Mouse (Mus musculus) cortical plate, adult 2 months (tissue): Measurements from ENCODE around the gene Vsig10l. TPM values are rescaled to one million over a fixed set of nuclear protein-coding genes. Genes with fewer than 3 reads are reported as not detected.
A peak's percentile ranks its signal among the peaks of the same experiment; 100 is the strongest.

ENCODE experiments used
- H3K27ac ChIP-seq: fragments of 200-500 bp; 2 replicates; pipeline ENCODE4 v1.5.1; 2012; ENCODE audit warnings: low read length, control low read depth, inconsistent platforms; ENCODE audit not compliant: insufficient read depth
- H3K4me1 ChIP-seq: fragments of 200-500 bp; 2 replicates; pipeline ENCODE4 v1.6.1; 2011; ENCODE audit warnings: low read length; ENCODE audit not compliant: control insufficient read depth, insufficient read depth
- H3K4me3 ChIP-seq: fragments of 200-500 bp; 2 replicates; pipeline ENCODE4 v1.5.1; 2011; ENCODE audit warnings: mild to moderate bottlenecking, low read length, control low read depth; ENCODE audit not compliant: insufficient read depth
- CTCF ChIP-seq: fragments of 200-500 bp; IDR thresholded peaks from 2 replicates; pipeline ENCODE4 v1.5.1; 2011; ENCODE audit warnings: mild to moderate bottlenecking, control low read depth, low read length; ENCODE audit not compliant: insufficient read depth; ENCODE audit errors: extremely low read depth
- POLR2A ChIP-seq: fragments of 200-500 bp; IDR thresholded peaks from 2 replicates; pipeline ENCODE4 v1.6.1; 2011; ENCODE audit warnings: mild to moderate bottlenecking, low read length, control low read depth; ENCODE audit not compliant: insufficient read depth; ENCODE audit errors: extremely low read depth
- polyA plus RNA-seq: library from polyadenylated mRNA; depleted of rRNA; stranded (reverse); fragments of >200 nt; gene quantifications from 2 replicates; pipeline ENCODE4 v1.2.3, GENCODE M21; 2012; rRNA removed

Gene Vsig10l
- polyA plus RNA-seq = 1.7 and 3.2 TPM in 2 replicates

DNA sequence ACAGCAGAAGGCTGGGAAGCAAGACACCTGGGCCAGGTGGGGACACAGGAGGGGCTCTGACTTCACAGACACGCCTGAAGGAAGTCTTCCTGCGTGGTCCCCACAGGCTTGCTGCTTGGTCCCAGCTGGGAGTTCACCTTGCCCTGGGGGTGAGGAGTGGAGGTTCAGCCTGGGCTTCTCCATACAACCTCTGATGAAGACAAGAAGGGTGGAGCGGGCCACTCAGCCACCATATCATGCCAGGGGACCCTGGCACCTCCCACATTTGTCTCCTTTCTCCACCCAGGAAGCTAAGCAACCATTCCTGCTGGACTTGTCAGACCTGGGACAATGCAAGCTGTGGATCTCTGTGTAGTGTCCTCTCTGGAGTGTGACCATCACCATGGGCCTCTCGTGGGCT lies at the start of gene Vsig10l:
Gene Vsig10l, plus strand, starts transcription at position 301 of the 400 bp plus-strand sequence.
- TF ChIP-seq CTCF (no peak), POLR2A (no peak)

DNA sequence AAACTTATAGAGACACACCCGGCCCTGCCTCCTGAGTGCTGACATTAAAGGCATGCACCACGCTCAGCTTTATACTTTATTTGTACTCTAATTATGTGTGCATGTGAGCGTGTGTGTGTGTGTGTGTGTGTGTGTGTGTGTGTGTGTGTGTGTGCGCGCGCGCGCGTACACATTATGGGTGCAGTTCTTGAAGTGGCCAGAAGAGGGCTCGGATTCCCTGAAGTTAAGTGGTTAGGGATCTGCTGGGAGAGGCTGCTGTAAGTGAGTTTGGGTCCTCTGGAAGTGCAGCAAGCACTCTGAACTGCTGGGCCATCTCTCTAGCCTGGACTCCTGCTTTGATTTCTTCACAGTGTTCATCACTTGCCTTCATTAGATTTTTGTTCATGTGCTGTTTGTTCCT lies 45.7 kb upstream of the Vsig10l start:
- no peak overlapping the region for H3K27ac ChIP-seq
- no peak overlapping the region for H3K4me3 ChIP-seq
- no peaks in the 10 kb centered on the region for H3K4me1 ChIP-seq
- no peak for TF ChIP-seq POLR2A
- TF ChIP-seq CTCF = no peak

More for the DNA sequence above, at the start of gene Vsig10l:
- Histone ChIP-seq H3K4me1 (no peaks in the 10 kb centered on the region), H3K4me3 (no peak within 1 kb of the TSS), H3K27ac (no peak within 1 kb of the TSS)

DNA sequence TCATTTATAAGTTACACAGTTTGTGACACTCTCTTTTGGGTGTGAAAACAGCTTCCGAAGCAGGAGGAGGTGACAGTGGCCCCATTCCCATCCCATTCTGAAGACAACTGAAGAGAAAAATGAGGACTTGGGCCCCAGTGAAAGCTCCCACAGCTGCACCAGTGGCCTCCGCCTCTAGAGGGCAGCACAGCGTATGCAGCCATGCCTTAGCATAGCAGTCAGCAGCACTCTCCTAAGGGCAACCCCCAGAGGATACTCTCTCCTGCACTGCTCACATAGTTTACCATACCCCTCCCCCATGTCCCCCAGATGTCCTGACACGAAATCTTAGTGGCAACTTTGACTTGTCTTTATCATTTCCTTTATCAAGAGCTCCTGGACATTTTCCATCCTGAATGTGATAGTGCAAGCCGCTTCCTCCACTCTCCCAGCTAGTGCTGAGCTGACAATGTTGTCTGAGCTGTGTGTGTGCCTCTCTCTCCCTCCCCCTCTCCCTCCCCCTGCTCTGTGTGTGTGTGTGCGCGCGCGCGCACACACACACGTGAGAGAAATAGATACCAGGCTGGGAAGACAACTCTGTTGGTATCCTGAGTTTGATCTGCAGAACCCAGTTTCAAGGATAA lies 39.8 kb upstream of the Vsig10l start:
- Histone ChIP-seq H3K4me1 (no peaks in the 10 kb centered on the region), H3K4me3 (no peak overlapping the region), H3K27ac (no peak overlapping the region)
- TF ChIP-seq POLR2A (no peak), CTCF (peak; percentile 86)

DNA sequence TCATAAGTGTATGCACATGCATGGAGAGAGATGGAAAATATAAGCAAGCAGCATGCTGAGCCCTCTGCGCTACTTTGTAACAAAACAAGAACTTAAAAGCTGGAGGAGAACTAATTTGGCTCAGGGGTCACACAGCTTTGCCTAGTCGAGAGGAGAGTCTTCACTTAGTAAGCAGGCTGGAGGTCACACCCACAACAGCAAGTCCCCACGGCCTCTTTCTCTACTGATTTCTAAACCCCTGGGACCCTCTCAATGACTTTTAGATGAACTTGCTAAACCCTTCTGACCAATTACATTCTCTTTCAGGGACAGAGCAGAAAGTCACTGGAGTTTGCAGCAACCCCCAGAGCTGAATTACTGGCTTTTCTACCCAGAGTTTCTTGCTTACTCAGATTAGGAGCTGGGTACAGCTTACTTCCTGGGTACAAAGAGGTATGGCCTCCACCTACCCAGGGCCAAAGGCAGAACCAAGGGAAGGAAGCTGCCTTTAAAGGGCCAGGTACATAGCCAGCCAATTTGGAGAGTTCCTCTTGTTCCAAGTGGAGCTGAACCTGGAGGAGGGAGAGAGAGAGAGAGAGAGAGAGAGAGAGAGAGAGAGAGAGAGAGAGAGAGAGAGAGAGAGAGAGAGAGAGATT lies 38.8 kb upstream of the Vsig10l start:
- Histone ChIP-seq H3K27ac (no peak overlapping the region), H3K4me3 (no peak overlapping the region), H3K4me1 (no peaks in the 10 kb centered on the region)
- no peak for TF ChIP-seq CTCF
- TF ChIP-seq POLR2A = no peak

DNA sequence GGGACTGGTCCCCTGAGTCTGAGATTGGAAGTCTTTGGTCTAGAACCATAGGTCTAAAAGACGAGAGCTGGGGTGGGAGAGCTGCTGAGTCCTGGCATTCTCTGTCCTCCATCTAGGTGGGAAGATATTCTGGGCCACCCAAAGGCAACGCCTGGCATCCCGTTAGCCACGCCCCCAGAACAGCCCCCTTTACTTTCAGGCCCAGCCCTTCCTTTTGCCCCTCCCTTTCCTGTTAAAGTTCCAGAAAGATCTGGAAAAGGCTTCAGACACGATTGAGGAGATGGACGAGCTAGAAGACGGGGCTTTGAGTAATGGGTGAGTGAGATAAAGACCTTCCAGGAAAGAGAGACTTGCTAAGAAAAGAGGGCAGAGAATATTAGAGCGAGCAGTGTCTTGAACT lies 35.5 kb upstream of the Vsig10l start, which contains the start of gene Lim2:
Gene Lim2, plus strand, starts transcription at position 265 of the 400 bp plus-strand sequence.
- H3K27ac ChIP-seq = no peak within 1 kb of the TSS
- no peaks in the 10 kb centered on the region for H3K4me1 ChIP-seq
- no peak for TF ChIP-seq POLR2A
- no peak for TF ChIP-seq CTCF
- H3K4me3 ChIP-seq = no peak within 1 kb of the TSS

DNA sequence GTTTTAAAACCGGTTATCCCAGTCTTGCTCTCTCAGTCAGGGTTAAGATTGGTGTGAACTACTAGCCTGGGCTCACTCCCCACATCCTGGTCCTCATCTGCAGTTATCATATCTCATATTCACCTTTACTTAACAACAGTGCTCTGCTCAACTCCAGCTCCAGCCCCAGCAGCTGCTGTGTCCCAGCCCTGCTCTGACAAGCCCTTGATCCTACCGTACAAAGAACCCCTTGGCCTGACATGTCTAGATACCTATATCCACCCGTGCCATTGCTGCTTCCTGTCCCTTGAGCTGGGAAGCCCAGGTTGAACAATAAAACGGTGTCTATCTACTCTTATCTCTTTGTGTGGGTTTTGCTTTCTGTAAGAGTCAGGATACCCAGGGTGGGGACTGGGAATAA lies 33.5 kb upstream of the Vsig10l start:
- TF ChIP-seq CTCF = no peak
- no peak for TF ChIP-seq POLR2A

DNA sequence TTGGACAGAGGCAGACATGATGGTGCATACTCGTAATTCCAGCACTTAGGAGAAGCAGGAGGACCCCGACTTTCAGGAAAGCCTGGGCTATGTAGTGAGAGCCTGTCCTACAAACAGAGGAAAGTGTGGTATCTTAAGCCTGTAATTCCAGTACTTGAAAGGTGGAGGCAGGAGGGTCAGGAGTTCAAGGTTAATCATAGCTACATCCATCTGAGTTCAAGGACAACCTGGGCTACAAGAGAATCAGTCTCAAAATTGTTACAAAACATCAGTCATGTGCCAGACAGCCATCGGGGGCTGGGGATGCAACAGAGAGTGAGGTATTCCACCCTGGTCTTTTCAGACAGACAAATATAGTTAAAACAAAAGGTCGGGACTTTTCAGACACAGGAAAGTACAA lies 30.1 kb upstream of the Vsig10l start:
- H3K4me1 ChIP-seq = no peaks in the 10 kb centered on the region
- TF ChIP-seq CTCF (no peak), POLR2A (no peak)
- no peak overlapping the region for H3K27ac ChIP-seq
- no peak overlapping the region for H3K4me3 ChIP-seq

More for the DNA sequence above, 33.5 kb upstream of the Vsig10l start:
- H3K4me3 ChIP-seq = no peak overlapping the region
- H3K27ac ChIP-seq = no peak overlapping the region
- H3K4me1 ChIP-seq = no peaks in the 10 kb centered on the region

DNA sequence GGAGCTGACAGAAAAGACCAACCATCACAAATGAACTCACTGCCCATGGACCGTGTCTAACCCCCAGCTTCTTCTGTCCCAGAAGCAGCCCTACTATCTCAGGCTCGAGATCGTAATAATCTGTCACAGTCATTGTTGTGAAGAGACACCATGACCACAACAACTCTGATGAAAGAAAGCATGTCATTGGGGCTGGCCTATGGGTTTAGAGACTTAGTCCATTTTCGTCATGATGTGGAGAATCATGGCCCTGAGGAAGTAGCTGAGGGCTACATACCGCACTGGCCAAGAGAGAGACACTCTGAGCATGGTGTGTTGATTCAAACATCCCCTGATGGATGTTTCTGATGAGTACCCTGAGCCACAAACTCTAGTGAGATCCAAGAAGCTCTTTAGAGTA lies 28.3 kb upstream of the Vsig10l start:
- H3K4me3 ChIP-seq = no peak overlapping the region
- no peak overlapping the region for H3K27ac ChIP-seq
- TF ChIP-seq POLR2A (no peak), CTCF (no peak)
- H3K4me1 ChIP-seq = no peaks in the 10 kb centered on the region

DNA sequence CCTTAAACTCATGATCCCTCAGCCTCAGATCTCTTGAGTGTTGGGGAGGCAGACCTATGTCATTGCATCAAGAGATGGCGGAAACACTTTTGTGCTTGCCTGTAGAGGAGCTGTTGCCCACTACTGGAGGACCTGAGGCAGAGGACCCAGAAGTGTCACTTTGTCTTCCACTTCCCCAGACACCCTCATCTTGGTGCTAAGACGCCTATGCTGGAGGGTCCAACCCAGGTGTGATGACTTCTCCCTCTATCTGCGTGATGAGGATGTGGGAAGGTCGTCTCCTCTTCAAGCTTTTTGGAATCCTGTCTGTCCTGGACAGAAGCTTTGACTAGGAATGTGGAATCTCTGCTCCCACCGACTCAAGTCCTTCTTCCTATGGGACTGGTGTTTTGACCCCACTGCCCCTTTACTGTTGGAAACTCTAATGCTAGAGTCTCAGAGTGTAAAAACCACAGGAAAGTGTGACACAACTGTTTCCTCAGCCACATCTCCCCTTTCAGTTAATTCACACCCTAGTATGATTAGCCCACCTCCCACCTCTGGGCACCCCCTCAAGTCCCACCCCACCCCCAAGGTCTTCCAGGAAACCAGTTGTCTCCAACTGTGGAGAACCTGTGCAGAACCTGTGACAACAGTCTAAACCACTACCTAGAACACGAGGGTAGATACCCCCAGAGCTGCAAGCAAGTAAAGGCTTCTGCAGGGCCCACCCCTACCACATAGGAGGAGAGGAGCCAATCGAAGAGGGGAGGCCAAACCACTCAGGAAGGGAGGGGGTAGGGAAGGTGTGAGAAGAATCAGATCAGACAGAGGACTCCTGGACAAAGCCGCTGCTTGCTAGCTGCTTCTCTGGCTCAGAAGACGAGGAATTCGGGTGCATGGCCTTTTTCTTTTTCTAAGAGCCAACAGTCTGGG lies 26.4 kb upstream of the Vsig10l start, which contains the start of gene Nkg7:
Gene Nkg7, plus strand, starts transcription at position 733 of the 915 bp plus-strand sequence.
- Histone ChIP-seq H3K4me3 (no peak within 1 kb of the TSS), H3K27ac (no peak within 1 kb of the TSS), H3K4me1 (no peaks in the 10 kb centered on the region)
- no peak for TF ChIP-seq POLR2A
- TF ChIP-seq CTCF = no peak
